Mouse (Mus musculus): ENCODE data around the gene Stard10. TPM values are rescaled to one million over a fixed set of nuclear protein-coding genes. Genes with fewer than 3 reads are reported as not detected.

Gene Stard10
- polyA plus RNA-seq, 1 experiment from 2014 or later, result 5.2 TPM

DNA sequence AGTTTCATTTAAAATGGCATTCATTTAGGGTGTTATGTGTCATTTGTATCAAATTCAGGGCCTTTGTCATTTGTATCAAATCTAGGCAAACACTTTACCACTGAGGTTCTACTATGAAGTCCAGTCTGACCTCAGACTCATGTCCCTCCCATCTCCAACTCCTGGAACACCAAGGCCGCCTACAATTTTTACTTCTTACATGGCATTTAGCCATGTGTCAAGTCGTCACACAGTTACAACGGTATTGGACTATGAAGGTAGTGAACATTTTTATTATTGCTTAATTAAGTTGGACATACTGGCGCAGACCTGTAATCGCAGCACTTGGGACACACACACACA, 6.9 kb upstream of the Stard10 start:
- peaks cover 10% of the 10 kb centered on the region; the same call in 1 of the 2 replicates for H3K27me3 ChIP-seq
- peaks cover 4% of the 10 kb centered on the region for H3K4me1 ChIP-seq
- peak overlapping the region; percentile 56 for H3K4me2 ChIP-seq (replicated peaks)
- no peaks in the 10 kb centered on the region for H3K9me3 ChIP-seq
- ATAC-seq (ENCODE audit: low FRiP score, low read depth), result no peak
- WGBS, result 41% methylated on average over 5 of the region's 5 CpGs
- H3K4me3 ChIP-seq, result peak overlapping the region; percentile 59
- peak overlapping the region; percentile 62; the same call in 1 of the 2 replicates for H3K9ac ChIP-seq (replicated peaks)
- peak overlapping the region; percentile 85; the same call in 1 of the 2 replicates for H3K27ac ChIP-seq (replicated peaks)
- H3K36me3 ChIP-seq, result no peaks in the 10 kb centered on the region

DNA sequence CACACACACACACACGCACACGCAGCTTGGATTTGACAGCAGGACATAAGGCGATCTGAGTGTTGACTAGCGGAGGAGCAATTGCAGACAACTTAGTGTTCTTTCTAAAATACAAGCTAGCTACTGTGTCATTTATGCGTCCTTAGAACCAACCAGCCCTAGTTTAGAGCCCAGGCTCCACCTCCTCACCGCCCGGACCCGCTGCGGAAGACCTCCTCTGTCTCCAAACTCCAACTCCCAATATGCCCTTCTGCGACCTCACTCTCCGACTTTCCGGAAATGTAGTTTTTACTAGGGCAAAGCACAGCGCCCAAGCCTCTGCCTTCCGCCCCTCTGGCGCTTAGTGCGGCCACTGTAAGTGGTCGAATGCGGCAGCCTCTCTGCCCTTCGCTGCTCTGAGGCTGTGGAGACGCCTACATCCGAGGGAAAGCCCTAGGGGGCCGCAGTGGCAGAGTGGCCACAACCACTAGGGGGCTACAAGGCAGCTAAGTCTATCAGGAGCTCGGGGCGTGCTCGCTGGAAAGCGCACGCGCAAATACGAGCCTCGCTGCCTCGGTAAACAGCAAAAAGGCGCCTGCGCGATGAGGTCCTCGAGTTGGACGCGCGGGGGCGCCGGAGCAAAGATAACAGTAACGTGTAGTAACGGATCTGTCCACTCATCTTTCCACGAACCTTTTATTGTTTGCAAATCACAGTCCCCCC, 6.4 kb upstream of the Stard10 start:
- WGBS, result 1% methylated on average over 43 of the region's 43 CpGs
- peak overlapping the region; percentile 62 for H3K9ac ChIP-seq (replicated peaks)
- peak overlapping the region; percentile 85 for H3K27ac ChIP-seq (replicated peaks)
- H3K4me3 ChIP-seq, result peak overlapping the region; percentile 59
- H3K27me3 ChIP-seq, result peaks cover 11% of the 10 kb centered on the region; the same call in 1 of the 2 replicates
- H3K9me3 ChIP-seq, result no peaks in the 10 kb centered on the region
- H3K4me1 ChIP-seq, result peaks cover 4% of the 10 kb centered on the region
- ATAC-seq (ENCODE audit: low FRiP score, low read depth), result peak; percentile 97
- H3K4me2 ChIP-seq (replicated peaks), result peak overlapping the region; percentile 56
- H3K36me3 ChIP-seq, result no peaks in the 10 kb centered on the region

GRCm38 (mm10) chr7:101311061-101311460, 5.8 kb upstream of the Stard10 start:
- Histone ChIP-seq H3K36me3 (no peaks in the 10 kb centered on the region), H3K27me3 (peaks cover 11% of the 10 kb centered on the region; the same call in 1 of the 2 replicates), H3K27ac (replicated peaks) (0 out of 2 replicates have a peak overlapping the region, but pooled peaks have one; percentile 7), H3K9ac (replicated peaks) (peak overlapping the region; percentile 62; the same call in 1 of the 2 replicates), H3K9me3 (no peaks in the 10 kb centered on the region), H3K4me2 (replicated peaks) (peak overlapping the region; percentile 56), H3K4me1 (peaks cover 4% of the 10 kb centered on the region), H3K4me3 (peak overlapping the region; percentile 59; the same call in 1 of the 2 replicates)
- no peak for ATAC-seq (ENCODE audit: low FRiP score, low read depth)
- 37% methylated on average over 2 of the region's 2 CpGs for WGBS

DNA sequence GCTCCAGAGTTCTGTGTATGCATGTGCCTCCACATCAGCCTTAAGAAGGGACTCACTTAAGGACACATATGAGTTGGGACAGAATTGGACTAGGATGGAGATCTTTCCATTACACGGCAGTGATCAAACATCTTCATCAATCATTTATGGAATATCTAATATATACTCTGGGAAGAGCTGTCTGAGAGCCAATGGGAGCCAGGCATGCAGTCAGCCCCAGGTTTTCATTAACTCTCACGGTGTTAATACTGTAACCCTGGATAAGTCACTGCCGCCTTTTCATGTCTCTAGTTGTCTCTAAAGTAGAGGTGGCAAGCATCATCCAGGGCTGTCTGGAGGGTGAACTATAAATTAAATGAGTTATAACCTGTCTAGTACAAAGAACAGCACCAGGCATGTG, 3.9 kb upstream of the Stard10 start:
- H3K4me1 ChIP-seq, result peaks cover 4% of the 10 kb centered on the region
- H3K27ac ChIP-seq (replicated peaks), result no peak overlapping the region
- H3K4me3 ChIP-seq, result no peak overlapping the region
- H3K4me2 ChIP-seq (replicated peaks), result no peak overlapping the region
- no peaks in the 10 kb centered on the region for H3K36me3 ChIP-seq
- 83% methylated on average over 3 of the region's 3 CpGs for WGBS
- H3K27me3 ChIP-seq, result peaks cover 13% of the 10 kb centered on the region
- H3K9me3 ChIP-seq, result no peaks in the 10 kb centered on the region
- H3K9ac ChIP-seq (replicated peaks), result no peak overlapping the region
- no peak for ATAC-seq (ENCODE audit: low FRiP score, low read depth)

GRCm38 (mm10) chr7:101314396-101314795, 2.5 kb upstream of the Stard10 start:
- no peaks in the 10 kb centered on the region for H3K9me3 ChIP-seq
- H3K4me2 ChIP-seq (replicated peaks), result no peak overlapping the region
- H3K4me1 ChIP-seq, result peaks cover 4% of the 10 kb centered on the region
- no peak overlapping the region for H3K4me3 ChIP-seq
- 72% methylated on average over 5 of the region's 5 CpGs for WGBS
- peaks cover 22% of the 10 kb centered on the region for H3K27me3 ChIP-seq
- no peak overlapping the region for H3K9ac ChIP-seq (replicated peaks)
- no peaks in the 10 kb centered on the region for H3K36me3 ChIP-seq
- H3K27ac ChIP-seq (replicated peaks), result no peak overlapping the region
- ATAC-seq (ENCODE audit: low FRiP score, low read depth), result no peak

GRCm38 (mm10) chr7:101315699-101316098, 1.2 kb upstream of the Stard10 start:
- Histone ChIP-seq H3K27ac (replicated peaks) (no peak overlapping the region), H3K4me2 (replicated peaks) (no peak overlapping the region), H3K36me3 (no peaks in the 10 kb centered on the region), H3K9ac (replicated peaks) (no peak overlapping the region), H3K27me3 (peaks cover 34% of the 10 kb centered on the region), H3K4me3 (no peak overlapping the region), H3K4me1 (peaks cover 1% of the 10 kb centered on the region; the same call in 1 of the 2 replicates), H3K9me3 (no peaks in the 10 kb centered on the region)
- ATAC-seq (ENCODE audit: low FRiP score, low read depth), result no peak

- WGBS, result 73% methylated on average over 6 of the region's 6 CpGs
- no peak for ATAC-seq (ENCODE audit: low FRiP score, low read depth)
Observed at GRCm38 (mm10) chr7:101316591-101317001, 290 bp upstream of the Stard10 start.

DNA sequence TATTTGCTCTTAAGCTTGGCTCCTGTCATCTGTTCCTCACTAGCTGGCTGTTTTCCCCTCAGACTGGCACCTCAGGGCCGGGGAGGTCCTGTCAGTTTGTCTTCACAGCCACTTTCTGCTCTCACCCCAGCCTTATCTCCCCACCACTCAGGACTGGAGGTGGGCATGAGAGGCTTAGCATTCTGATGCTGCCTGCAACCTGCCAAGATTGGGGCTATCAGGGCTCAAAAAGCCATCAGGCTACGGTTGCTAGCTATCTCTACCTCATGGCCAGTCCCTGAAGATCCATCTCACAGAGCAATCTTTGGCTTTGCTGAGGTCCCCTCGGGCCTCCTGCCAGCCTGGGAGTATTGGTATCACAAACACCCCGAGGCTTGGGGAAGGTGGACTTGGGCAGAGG, 2.0 kb downstream of the Stard10 start:
- H3K4me1 ChIP-seq, result peaks cover 14% of the 10 kb centered on the region
- no peak overlapping the region for H3K4me3 ChIP-seq
- peaks cover 66% of the 10 kb centered on the region for H3K27me3 ChIP-seq
- H3K4me2 ChIP-seq (replicated peaks), result no peak overlapping the region
- no peaks in the 10 kb centered on the region for H3K36me3 ChIP-seq
- no peak overlapping the region for H3K27ac ChIP-seq (replicated peaks)
- no peak overlapping the region for H3K9ac ChIP-seq (replicated peaks)
- ATAC-seq (ENCODE audit: low FRiP score, low read depth), result no peak
- no peaks in the 10 kb centered on the region for H3K9me3 ChIP-seq
- WGBS, result 67% methylated on average over 4 of the region's 4 CpGs

More at GRCm38 (mm10) chr7:101316591-101317001, 290 bp upstream of the Stard10 start:
- no peak overlapping the region for H3K4me2 ChIP-seq (replicated peaks)
- H3K9me3 ChIP-seq, result no peaks in the 10 kb centered on the region
- H3K27ac ChIP-seq (replicated peaks), result no peak overlapping the region
- no peak overlapping the region for H3K4me3 ChIP-seq
- no peak overlapping the region for H3K9ac ChIP-seq (replicated peaks)
- H3K27me3 ChIP-seq, result peaks cover 43% of the 10 kb centered on the region
- no peaks in the 10 kb centered on the region for H3K36me3 ChIP-seq
- peaks cover 7% of the 10 kb centered on the region for H3K4me1 ChIP-seq

- 91% methylated on average over 1 of the region's 1 CpGs for WGBS
- no peak overlapping the region for H3K4me3 ChIP-seq
- no peak overlapping the region for H3K9ac ChIP-seq (replicated peaks)
- peaks cover 70% of the 10 kb centered on the region for H3K27me3 ChIP-seq
- H3K4me1 ChIP-seq, result peaks cover 14% of the 10 kb centered on the region
- no peak overlapping the region for H3K27ac ChIP-seq (replicated peaks)
- H3K36me3 ChIP-seq, result no peaks in the 10 kb centered on the region
- no peaks in the 10 kb centered on the region for H3K9me3 ChIP-seq
- H3K4me2 ChIP-seq (replicated peaks), result no peak overlapping the region
- ATAC-seq (ENCODE audit: low FRiP score, low read depth), result no peak
Observed at GRCm38 (mm10) chr7:101319796-101320195, 2.9 kb downstream of the Stard10 start.

DNA sequence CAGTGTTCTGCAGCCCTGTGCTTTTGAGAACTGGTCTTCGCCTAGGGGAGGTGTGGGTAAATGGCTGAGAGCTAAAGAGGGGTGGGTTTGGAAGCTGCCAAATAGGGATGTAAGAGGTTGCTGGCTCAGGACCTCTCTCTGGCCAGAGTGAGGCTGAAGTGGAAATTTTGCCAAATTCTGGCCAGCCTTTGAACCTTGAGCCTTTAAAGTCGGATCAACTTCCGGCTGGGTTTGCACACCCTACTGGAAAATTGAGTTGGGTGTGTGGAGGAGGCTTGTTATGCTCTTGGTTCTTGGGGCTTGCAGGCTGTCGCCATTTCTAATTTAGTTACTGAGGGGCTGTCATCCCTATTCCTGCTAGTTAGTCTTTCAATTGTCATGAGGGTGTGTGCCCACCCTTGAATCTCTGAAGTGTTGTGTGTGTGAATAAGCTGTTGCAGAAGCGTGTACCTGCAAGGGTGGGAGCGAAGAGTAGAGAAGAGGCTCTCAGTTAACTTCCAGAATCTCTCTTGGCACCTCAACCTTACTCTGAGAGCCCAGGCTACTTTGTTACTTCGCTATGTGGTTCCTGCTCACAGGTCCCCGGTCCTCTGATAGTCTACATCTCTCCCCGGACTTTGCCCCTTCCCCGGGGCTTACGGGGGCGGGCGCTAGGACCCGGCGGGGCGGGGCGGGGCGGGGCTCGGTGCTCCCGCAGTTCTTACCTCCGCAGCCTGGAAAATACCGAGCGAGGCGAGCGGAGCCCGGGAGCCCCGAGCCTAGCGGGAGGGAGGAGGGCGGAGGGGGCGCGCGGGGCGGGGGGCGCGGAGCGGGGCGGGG, 3.7 kb downstream of the Stard10 start:
- H3K9me3 ChIP-seq, result no peaks in the 10 kb centered on the region
- H3K4me2 ChIP-seq (replicated peaks), result peak overlapping the region; percentile 99
- peaks cover 14% of the 10 kb centered on the region for H3K4me1 ChIP-seq
- H3K9ac ChIP-seq (replicated peaks), result peak overlapping the region; percentile 84
- peaks cover 68% of the 10 kb centered on the region for H3K27me3 ChIP-seq
- ATAC-seq (ENCODE audit: low FRiP score, low read depth), result peak; percentile 64
- no peaks in the 10 kb centered on the region for H3K36me3 ChIP-seq
- WGBS, result 6% methylated on average over 27 of the region's 37 CpGs
- H3K27ac ChIP-seq (replicated peaks), result no peak overlapping the region
- peak overlapping the region; percentile 87 for H3K4me3 ChIP-seq

DNA sequence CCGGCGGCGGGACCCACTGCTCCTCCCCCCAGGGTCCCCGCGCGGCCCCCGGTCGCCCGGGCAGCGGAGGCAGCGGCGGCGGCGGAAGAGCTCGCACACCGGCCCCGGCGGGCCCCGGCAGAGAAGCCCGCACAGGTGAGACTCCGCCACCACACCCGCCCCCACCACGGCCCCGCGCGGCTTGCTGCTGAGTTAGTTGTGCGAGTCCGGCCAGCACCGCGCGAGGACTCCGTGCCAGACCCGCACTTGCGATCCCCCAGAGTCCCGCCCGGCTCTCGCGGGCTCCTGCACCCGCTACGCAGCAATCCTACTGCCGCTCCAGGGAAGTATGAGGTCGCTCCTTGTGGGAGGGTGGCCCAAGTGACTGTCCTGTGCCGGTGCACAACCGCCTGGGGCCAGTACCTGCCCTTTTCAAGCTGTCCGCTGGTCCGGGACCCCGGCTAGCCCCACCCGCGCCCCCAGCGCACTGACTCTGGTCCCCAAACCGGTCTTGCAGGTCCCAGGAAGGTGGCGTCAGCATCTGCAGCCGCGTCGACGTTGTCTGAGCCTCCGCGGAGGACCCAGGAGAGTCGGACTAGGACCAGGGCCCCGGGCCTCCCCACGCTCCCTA, 4.4 kb downstream of the Stard10 start:
- Histone ChIP-seq H3K4me3 (peak overlapping the region; percentile 87), H3K9ac (replicated peaks) (peak overlapping the region; percentile 84), H3K9me3 (no peaks in the 10 kb centered on the region), H3K4me2 (replicated peaks) (peak overlapping the region; percentile 99), H3K27ac (replicated peaks) (no peak overlapping the region), H3K36me3 (no peaks in the 10 kb centered on the region), H3K27me3 (peaks cover 68% of the 10 kb centered on the region), H3K4me1 (peaks cover 14% of the 10 kb centered on the region)
- WGBS, result 2% methylated on average over 29 of the region's 61 CpGs
- ATAC-seq (ENCODE audit: low FRiP score, low read depth), result peak; percentile 74

- Histone ChIP-seq H3K4me3 (no peak overlapping the region), H3K9ac (replicated peaks) (no peak overlapping the region), H3K27ac (replicated peaks) (no peak overlapping the region), H3K4me1 (peaks cover 14% of the 10 kb centered on the region), H3K36me3 (no peaks in the 10 kb centered on the region), H3K27me3 (peaks cover 61% of the 10 kb centered on the region), H3K4me2 (replicated peaks) (no peak overlapping the region), H3K9me3 (no peaks in the 10 kb centered on the region)
- no peak for ATAC-seq (ENCODE audit: low FRiP score, low read depth)
- 69% methylated on average over 3 of the region's 4 CpGs for WGBS
Observed at GRCm38 (mm10) chr7:101323141-101323594, 6.3 kb downstream of the Stard10 start.

Data from midbrain, embryonic 12.5 days (tissue).